Mouse (Mus musculus) lung, postnatal 14 days (tissue): ENCODE measurements around the gene Gm10147.
"Not testable (repeated sequence)": the region's sequence is repeated elsewhere in the genome, so short reads cannot be mapped to it uniquely, and the experiment has no call there.

Experiments
- DNase-seq: peaks from one replicate; pipeline ENCODE4 v3.0.0; 2021

Gm10147 gene

GRCm38 (mm10) chrX:28607742-28608141 is at the start of gene Gm10147:
Gm10147 (minus strand) TSS chrX:28607842.
- DNase-seq, result not testable (repeated sequence)
